In genomic region chr2:152828011-152828370, GRCm38 (mm10) we compare ENCODE assay signal across 8 mouse cellular contexts. TPM values are rescaled to one million over a fixed set of nuclear protein-coding genes. Genes with fewer than 3 reads are reported as not detected.
DNase-seq lines count a peak whose midpoint lies in the region; ATAC-seq and TF ChIP-seq lines count a peak whose summit lies in the region.

No protein-coding gene starts in this region.

- peak overlapping the region; percentile 75 for H3K27ac ChIP-seq in cerebellum, adult 2 months (ENCODE audit: insufficient read depth, low read length)
- H3K27ac ChIP-seq in hindbrain, embryonic 14.5 days = no peak overlapping the region
- peak overlapping the region; percentile 98 for H3K27ac ChIP-seq in liver, embryonic 13.5 days

- peak overlapping the region; percentile 94 for H3K9ac ChIP-seq in hindbrain, embryonic 14.5 days
- peak overlapping the region; percentile 96 for H3K9ac ChIP-seq in liver, embryonic 13.5 days

- no peak for TF ChIP-seq POLR2A in cerebellum, adult 2 months (IDR thresholded peaks at IDR 0.05; ENCODE audit: borderline replicate concordance, insufficient read depth, low read length)

- H3K4me3 ChIP-seq in cerebellum, adult 2 months (replicated peaks; ENCODE audit: insufficient read depth, low read depth, low read length) = peak overlapping the region; percentile 69
- peak overlapping the region; percentile 66 for H3K4me3 ChIP-seq in hindbrain, embryonic 14.5 days (replicated peaks; ENCODE audit: low read length)
- H3K4me3 ChIP-seq in liver, embryonic 13.5 days (replicated peaks) = peak overlapping the region; percentile 88

- H3K27me3 ChIP-seq in cerebellum, adult 2 months (ENCODE audit: control insufficient read depth, insufficient read depth, low read length) = no peaks in the 10 kb centered on the region
- no peaks in the 10 kb centered on the region for H3K27me3 ChIP-seq in hindbrain, embryonic 14.5 days (ENCODE audit: control insufficient read depth, insufficient read depth, low read length)
- H3K27me3 ChIP-seq in liver, embryonic 13.5 days = no peaks in the 10 kb centered on the region

- H3K4me2 ChIP-seq in hindbrain, embryonic 14.5 days (replicated peaks) = peak overlapping the region; percentile 77
- peak overlapping the region; percentile 86 for H3K4me2 ChIP-seq in liver, embryonic 13.5 days

- peaks cover 15% of the 10 kb centered on the region; the same call in 1 of the 2 replicates for H3K36me3 ChIP-seq in hindbrain, embryonic 14.5 days (replicated peaks; ENCODE audit: control insufficient read depth, insufficient read depth)
- peaks cover 48% of the 10 kb centered on the region for H3K36me3 ChIP-seq in liver, embryonic 13.5 days

- peak in 1 of 2 experiments; percentile 28 for DNase-seq in cerebellum, adult 2 months
- DNase-seq in cerebellum, postnatal 10 days = no peak
- DNase-seq in R1 (ENCODE audit: low read depth, low spot score) = peak; percentile 90
- no peak for DNase-seq in hindbrain, embryonic 14.5 days (ENCODE audit: low spot score)
- no peak for DNase-seq in liver, embryonic 13.5 days
- DNase-seq in right cerebral cortex, postnatal 25 days = no peak
- no peak for DNase-seq in cerebellum, adult 8-10 months
- no peak for DNase-seq in layer of hippocampus, adult 18-20 months (ENCODE audit: low spot score in 2 of 2)

- H3K4me1 ChIP-seq in cerebellum, adult 2 months (ENCODE audit: control insufficient read depth, insufficient read depth, low read length) = peaks cover 7% of the 10 kb centered on the region
- peaks cover 49% of the 10 kb centered on the region for H3K4me1 ChIP-seq in hindbrain, embryonic 14.5 days (replicated peaks; ENCODE audit: control insufficient read depth, insufficient read depth, low read length)
- peaks cover 71% of the 10 kb centered on the region for H3K4me1 ChIP-seq in liver, embryonic 13.5 days (replicated peaks)

- no peak for ATAC-seq in hindbrain, embryonic 14.5 days (ENCODE audit: low FRiP score)
- no peak for ATAC-seq in liver, embryonic 13.5 days (ENCODE audit: low read depth)

- H3K9me3 ChIP-seq in hindbrain, embryonic 14.5 days (ENCODE audit: control insufficient read depth, low read length) = no peaks in the 10 kb centered on the region
- no peaks in the 10 kb centered on the region for H3K9me3 ChIP-seq in liver, embryonic 13.5 days (replicated peaks)

- no peak for TF ChIP-seq CTCF in cerebellum, adult 2 months (IDR thresholded peaks at IDR 0.05; ENCODE audit: borderline replicate concordance, insufficient read depth, low read depth, low read length)

- 22% methylated on average over 4 of the region's 4 CpGs for WGBS in cerebellum, adult 2 months
- 63% methylated on average over 4 of the region's 4 CpGs for WGBS in hindbrain, embryonic 14.5 days
- 79% methylated on average over 4 of the region's 4 CpGs for WGBS in liver, embryonic 13.5 days (ENCODE audit: insufficient replicate concordance)

RNA-seq across cellular contexts. Expression of gene Bcl2l1, which starts 3.5 kb away (rescaled TPM):
- polyA plus RNA-seq in cerebellum, adult 2 months (2012; rRNA removed) = 141 and 142 TPM in 2 replicates
- 155 and 165 TPM in 2 replicates for polyA plus RNA-seq in hindbrain, embryonic 14.5 days (2014; fragmentation: Nextera tagmentation; extraction: Ambion mirVana)
- 148 and 164 TPM in 2 replicates for polyA plus RNA-seq in liver, embryonic 13.5 days (2015; fragmentation: Nextera tagmentation; extraction: Ambion mirVana)
- 100 to 1,000 TPM; 134 to 146 TPM for total RNA-seq in layer of hippocampus, adult 18-20 months (2021)

RNA-seq across cellular contexts. Expression of gene Tpx2, which starts 19.8 kb away (rescaled TPM):
- polyA plus RNA-seq in cerebellum, adult 2 months (2012; rRNA removed) = 1.2 TPM in 2 replicates
- polyA plus RNA-seq in hindbrain, embryonic 14.5 days (2014; fragmentation: Nextera tagmentation; extraction: Ambion mirVana) = 17.2 and 20.1 TPM in 2 replicates
- 59.8 and 79.4 TPM in 2 replicates for polyA plus RNA-seq in liver, embryonic 13.5 days (2015; fragmentation: Nextera tagmentation; extraction: Ambion mirVana)
- total RNA-seq in layer of hippocampus, adult 18-20 months (2021) = 1 to 10 TPM; 1.6 to 1.9 TPM
